Mouse (Mus musculus) brain, adult 2 months (tissue): ENCODE measurements at regions not wholly inside any gene's neighbourhood (a gene's known extent, or its start where the extent isn't known, plus 50 kb on each side); places are given as distances from the start of the nearest gene placed in this dataset.

ENCODE experiments used
- DNase-seq: peaks from one replicate; pipeline ENCODE4 v3.0.0; 2011; ENCODE audit warnings: low read depth, low spot score

DNA sequence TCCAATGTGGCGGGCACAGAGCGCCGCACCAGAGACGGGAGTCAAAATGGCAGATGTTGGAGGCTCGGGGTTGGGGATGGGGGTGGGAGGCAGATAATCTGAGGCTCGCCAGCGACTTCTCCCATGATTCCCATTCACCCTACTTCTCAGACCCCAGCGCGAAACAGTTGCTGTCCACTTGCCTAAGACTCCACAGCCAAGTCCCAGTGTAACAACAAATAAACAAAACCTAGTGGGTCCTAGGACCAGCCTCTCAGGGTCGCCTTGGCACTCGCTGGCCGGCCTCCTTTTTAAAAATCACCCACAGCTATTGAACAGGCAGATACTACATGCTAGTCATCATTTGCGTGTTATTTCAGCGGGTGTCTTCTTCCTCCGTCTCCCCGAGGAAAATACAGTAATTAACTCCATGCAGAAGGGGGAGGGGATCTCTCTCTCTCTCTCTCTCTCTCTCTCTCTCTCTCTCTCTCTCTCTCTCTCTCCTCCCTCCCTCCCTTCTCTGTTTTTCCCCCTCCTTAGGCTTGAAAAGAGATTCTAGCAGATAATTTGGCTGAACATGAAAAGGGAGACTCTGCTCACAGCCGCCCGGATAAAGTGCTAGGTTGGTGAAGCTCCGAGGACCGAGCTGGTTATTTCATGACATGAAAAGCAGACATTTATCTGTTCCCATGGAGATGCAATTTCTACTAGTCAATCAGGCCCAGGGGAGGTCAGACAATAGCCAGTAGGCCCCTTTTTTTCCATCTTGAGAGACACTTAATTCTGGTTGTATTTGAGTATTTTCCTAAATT is 71.9 kb upstream of the Zfp217 start:
- DNase-seq = no peak

DNA sequence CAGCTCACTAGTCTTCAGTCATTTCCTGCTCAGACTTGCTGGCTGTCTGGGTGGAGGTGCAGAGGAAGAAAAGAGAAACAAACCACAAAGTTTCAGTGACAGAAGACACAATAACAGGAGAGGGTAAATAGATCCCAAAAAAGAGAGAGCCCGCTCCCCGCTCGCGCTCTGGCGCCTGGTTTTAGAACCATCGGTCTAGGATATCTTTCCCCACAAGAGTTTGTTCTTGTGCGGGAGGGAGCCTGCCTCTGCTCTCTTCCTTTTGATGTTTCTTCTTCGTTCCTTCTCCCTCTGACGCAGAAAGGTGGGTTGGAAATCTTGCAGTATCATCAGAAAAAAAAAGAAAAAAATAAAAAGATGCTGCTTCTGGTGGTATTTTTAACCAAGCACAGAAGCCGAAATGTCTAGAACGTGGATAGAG is 71.3 kb upstream of the Zfp217 start:
- DNase-seq = peak; percentile 29

DNA sequence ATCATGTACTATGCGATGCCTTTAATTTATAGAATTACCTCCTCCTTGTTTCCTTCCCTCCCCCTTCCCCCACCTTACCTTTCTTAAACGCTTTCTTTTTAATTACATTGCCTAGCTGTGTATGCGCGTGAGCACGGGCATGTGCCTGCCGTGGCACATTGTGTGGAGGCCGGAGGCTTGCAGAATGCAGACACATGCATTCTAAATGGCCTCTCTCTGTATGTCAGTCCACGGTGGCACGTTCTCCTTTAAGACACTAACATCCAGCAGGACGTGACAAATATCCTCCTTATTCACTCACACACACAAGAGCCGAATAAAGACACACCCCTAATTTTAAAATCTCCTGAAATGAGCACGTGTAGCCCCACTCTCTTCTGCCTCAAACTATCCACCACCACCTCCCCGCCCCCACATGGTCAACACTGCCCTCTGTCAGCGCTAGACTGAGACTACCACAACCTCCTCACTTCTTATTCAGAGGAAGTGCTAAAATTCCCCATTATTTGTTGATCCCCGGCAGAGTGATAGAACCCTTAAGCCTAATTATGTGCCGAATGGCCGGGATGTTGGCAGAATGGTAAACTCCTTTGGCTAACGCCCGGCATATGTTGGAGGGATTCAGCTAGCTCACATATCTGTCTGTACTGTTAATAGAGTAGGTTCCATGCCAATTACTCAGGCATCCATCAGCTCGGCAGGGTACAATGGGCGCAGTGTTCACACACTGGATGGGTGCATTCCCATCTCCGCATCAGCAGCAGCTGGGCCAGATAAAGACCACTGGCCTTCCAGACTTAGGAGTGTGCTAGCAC is 70.5 kb upstream of the Zfp217 start:
- peak; percentile 48 for DNase-seq

- DNase-seq = no peak
Observed at GRCm38 (mm10) chr2:170216311-170216710, 68.4 kb upstream of the Zfp217 start.

DNA sequence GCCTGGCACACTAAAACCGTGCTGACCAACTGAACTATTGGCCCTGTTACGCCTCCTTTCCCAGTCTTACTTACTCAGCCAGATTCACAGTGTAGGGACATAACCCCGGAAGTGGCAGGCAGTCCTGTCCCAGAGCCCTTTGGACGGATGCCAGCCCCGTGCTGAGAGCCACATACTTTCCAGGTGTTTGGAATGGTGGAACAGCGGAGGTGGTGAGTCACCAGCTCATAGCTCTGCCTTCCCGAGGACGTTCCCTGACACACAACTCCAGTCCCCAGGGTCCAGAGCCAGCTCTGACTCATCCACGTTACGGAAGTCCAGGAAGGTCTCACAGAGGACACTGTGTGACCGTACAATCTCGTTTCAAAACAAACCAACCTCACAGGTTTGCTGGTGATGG is 61.2 kb upstream of the Zfp217 start:
- DNase-seq = peak; percentile 25

DNA sequence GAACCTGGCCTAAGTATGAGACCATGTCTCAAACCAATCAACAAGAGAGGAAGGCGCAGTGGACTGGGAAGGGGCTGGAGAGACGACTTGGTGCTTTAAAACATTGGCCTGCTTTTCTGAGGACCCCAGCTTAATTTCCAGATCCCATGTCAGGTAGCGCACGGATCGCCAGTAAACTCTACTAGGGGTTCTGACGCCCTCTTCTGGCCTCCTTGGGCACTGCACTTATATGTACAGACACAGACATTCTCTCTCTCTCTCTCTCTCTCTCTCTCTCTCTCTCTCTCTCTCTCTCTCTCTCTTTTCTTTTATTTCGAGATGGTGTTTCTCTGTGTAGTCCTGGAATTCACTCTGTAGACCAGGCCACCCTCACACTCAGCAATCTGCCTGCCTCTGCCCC is 60.0 kb upstream of the Zfp217 start:
- DNase-seq = no peak

GRCm38 (mm10) chr2:170207395-170207794 is 59.5 kb upstream of the Zfp217 start:
- no peak for DNase-seq

DNA sequence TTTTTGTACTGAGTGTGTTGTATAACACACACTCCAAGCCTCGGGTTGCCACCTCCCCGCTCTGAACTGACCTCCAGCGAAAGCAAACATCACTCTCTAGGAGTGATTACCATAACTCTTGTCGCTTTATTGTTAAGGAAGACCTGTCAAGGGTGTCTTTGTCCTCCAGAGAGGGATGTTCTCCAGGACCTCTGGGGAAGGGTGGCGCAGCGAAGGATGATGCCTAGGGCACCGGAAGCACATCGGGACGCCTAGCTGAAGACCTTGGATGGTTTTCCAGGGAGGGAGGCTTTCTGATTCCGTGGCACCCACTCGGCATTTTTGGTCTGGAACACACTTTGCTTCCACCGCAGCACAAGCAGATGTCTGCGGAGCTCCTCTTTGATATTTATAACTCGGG is 59.0 kb upstream of the Zfp217 start:
- DNase-seq = no peak

GRCm38 (mm10) chr2:170206442-170206754 is 58.5 kb upstream of the Zfp217 start:
- no peak for DNase-seq

DNA sequence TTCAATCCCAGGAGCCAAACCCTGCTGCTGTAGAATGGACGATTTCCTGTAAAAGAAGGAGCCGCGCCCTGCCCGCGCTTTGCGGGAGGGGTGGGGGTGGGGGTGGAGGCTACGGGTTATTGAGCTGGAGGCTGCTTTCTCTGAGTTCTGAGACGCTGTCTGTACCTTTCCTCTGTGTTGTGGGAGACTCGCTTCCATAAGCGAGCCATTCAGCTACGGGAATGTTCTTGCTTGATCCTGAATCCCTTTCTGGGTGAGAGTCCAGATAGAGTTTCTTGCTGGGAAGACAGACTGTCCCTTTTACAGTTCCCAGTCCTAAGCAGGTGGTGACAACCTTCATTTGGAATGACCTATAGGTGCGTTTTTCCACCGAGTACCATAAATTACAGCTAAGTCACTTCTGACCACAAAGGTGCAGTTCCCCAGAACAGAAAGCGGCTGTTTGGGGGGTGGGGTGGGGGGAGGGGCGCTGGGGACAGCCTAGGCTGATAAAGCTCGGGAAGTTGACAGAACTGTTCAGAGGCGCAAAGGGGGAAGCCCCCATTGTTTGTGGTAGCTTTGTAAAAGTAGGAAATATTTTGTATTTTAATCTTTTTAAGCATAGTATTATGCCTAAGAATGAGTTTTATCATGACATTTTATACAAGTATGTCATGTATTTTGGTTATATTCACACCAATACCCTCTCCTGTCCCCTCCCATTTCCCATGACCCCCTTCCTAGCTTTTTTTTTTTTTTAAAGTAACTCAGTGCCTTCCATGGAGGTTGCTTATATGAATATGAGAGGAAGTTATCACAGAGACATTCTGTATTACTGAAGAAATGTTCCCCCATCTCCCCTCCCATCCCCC is 57.9 kb upstream of the Zfp217 start:
- DNase-seq = no peak

DNA sequence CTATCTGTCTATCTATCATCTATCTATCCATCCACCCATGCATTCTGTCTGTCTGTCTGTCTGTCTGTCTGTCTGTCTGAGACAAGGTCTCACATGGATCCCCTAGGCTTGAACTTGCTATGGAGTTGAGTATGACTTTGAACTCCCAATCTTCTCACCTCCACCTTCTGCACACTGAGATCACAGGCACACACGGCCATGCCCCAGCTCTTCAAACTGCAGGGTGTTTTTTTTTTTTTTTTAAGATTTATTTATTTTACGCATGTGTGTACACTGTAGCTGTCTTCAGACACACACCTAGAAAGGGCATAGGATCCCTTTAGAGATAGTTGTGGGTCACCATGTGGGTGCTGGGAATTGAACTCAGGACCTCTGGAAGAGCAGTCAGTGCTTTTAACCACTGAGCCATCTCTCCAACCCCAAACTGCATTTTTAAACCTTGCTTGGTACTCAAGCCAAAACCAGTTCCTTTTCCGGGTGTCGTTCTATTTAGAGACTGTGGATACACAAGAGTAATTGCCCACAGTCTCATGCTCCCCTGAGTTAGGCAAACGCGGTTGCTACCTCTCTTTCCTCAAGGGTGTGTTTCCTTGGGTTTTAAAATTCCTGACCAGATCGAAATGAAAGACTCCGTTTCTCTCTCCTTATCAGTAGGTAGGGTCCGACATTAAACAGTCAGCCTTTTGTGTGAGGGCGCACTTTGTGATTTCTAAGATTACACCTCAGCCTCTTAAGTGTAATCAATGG is 57.0 kb upstream of the Zfp217 start:
- DNase-seq = no peak

DNA sequence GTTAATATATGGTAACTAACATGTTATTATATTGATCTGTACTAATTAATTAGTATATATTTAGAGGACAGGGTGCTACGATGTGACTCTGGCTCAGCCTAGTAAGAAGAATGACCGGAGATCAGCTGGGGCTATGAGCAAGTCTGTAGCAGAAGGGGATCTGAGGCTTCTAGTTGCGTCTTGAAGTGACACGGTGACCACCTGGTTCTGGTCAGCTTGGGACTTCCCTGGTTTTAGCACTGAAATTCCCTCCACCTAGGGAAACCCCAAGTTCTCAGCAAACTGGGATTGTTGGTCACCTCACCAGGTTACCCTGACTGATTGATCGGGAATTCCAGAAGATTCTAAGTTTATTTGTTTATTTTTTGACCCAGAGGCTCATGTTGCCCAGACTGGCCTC is 55.6 kb upstream of the Zfp217 start:
- no peak for DNase-seq

GRCm38 (mm10) chr2:170201816-170202371 is 54.0 kb upstream of the Zfp217 start:
- DNase-seq = no peak
